Mouse (Mus musculus) CH12.LX (cell line): ENCODE data around the gene BC003965. TPM values are rescaled to one million over a fixed set of nuclear protein-coding genes. Genes with fewer than 3 reads are reported as not detected.
A peak's percentile ranks its signal among the peaks of the same experiment; 100 is the strongest.

Experiments used
- DNase-seq: peaks from one replicate; pipeline ENCODE4 v3.0.0-alpha.2; 2013; ENCODE audit errors: extremely low read depth
- H3K27ac ChIP-seq: 2 replicates; pipeline ENCODE4 v1.5.1; 2012; ENCODE audit warnings: low read depth, mild to moderate bottlenecking, control low read depth, moderate library complexity; ENCODE audit not compliant: insufficient read depth
- H3K27me3 ChIP-seq: replicated peaks from 2 replicates; pipeline ENCODE3; 2012; ENCODE audit warnings: inconsistent platforms
- H3K36me3 ChIP-seq, 2 experiments: replicated peaks in 1 of 2; 2 replicates each; pipeline versions ENCODE3 to v1.6.1; 2012; ENCODE audit warnings: inconsistent platforms in 1 of 2, low read length in 1 of 2, mild to moderate bottlenecking in 1 of 2, mixed read lengths in 1 of 2, moderate library complexity in 1 of 2; ENCODE audit not compliant: control insufficient read depth in 1 of 2, insufficient read depth in 1 of 2
- H3K4me1 ChIP-seq, 2 experiments: 2 replicates each; pipeline ENCODE4 v1.6.1; 2012; ENCODE audit warnings: inconsistent platforms in 1 of 2, moderate library complexity in 1 of 2; ENCODE audit not compliant: insufficient read depth in 2 of 2, control insufficient read depth in 1 of 2
- H3K4me2 ChIP-seq: 2 replicates; pipeline ENCODE4 v1.6.1; 2012; ENCODE audit warnings: low read depth, mild to moderate bottlenecking, control low read depth; ENCODE audit not compliant: poor library complexity, insufficient read depth, severe bottlenecking
- H3K4me3 ChIP-seq, 3 experiments: fragments of 150-350 bp in 1 of 3; sonication (generic) in 1 of 3; replicated peaks in 1 of 3; 2 replicates each; pipeline versions ENCODE3 to v1.5.1; 2011 to 2012; ENCODE audit warnings: low read depth in 2 of 3, low read length in 2 of 3, mild to moderate bottlenecking in 2 of 3, moderate library complexity in 2 of 3, control low read depth in 1 of 3, improper control_type of control experiment in 1 of 3, inconsistent platforms in 1 of 3, mixed read lengths in 1 of 3; ENCODE audit not compliant: poor library complexity in 1 of 3
- H3K79me2 ChIP-seq: replicated peaks from 2 replicates; pipeline ENCODE4 v1.6.1; 2012; ENCODE audit warnings: mild to moderate bottlenecking, moderate library complexity; ENCODE audit not compliant: control insufficient read depth, poor library complexity, insufficient read depth, severe bottlenecking; ENCODE audit errors: extremely low read depth
- H3K9ac ChIP-seq: 2 replicates; pipeline ENCODE4 v1.6.1; 2012; ENCODE audit warnings: low read depth, mild to moderate bottlenecking, control low read depth, moderate library complexity; ENCODE audit not compliant: insufficient read depth
- H3K9me3 ChIP-seq: replicated peaks from 2 replicates; pipeline ENCODE3; 2012; ENCODE audit warnings: low read length, inconsistent platforms, mixed read lengths
- CHD1 ChIP-seq: IDR thresholded peaks from 2 replicates; pipeline ENCODE4 v1.6.1; 2012; ENCODE audit warnings: low read depth, low read length, improper control_type of control experiment, inconsistent platforms
- CTCF ChIP-seq, 2 experiments: IDR thresholded peaks in 1 of 2; conservative IDR thresholded peaks in 1 of 2; 2 replicates each; pipeline ENCODE4 v1.5.1; 2011 to 2012; ENCODE audit warnings: low read depth in 2 of 2, low read length in 2 of 2, improper control_type of control experiment in 1 of 2, inconsistent platforms in 1 of 2, mild to moderate bottlenecking in 1 of 2, moderate library complexity in 1 of 2
- ELF1 ChIP-seq: IDR thresholded peaks from 2 replicates; pipeline ENCODE4 v1.6.1; 2014; ENCODE audit warnings: low read depth, mild to moderate bottlenecking, inconsistent platforms, low read length, improper control_type of control experiment
- ETS1 ChIP-seq: conservative IDR thresholded peaks from 2 replicates; pipeline ENCODE4 v1.6.1; 2012; ENCODE audit warnings: low read depth, mild to moderate bottlenecking, inconsistent platforms, low read length, improper control_type of control experiment, moderate library complexity
- IRF4 ChIP-seq: IDR thresholded peaks from 2 replicates; pipeline ENCODE4 v1.6.1; 2014; ENCODE audit warnings: low read depth, mild to moderate bottlenecking, inconsistent platforms, low read length, improper control_type of control experiment
- MAZ ChIP-seq: IDR thresholded peaks from 2 replicates; pipeline ENCODE4 v1.6.1; 2012; ENCODE audit warnings: low read depth, mild to moderate bottlenecking, inconsistent platforms, low read length, improper control_type of control experiment, moderate library complexity
- MEF2A ChIP-seq: IDR thresholded peaks from 2 replicates; pipeline ENCODE4 v1.6.1; 2014; ENCODE audit warnings: low read depth, mild to moderate bottlenecking, inconsistent platforms, low read length, improper control_type of control experiment, borderline replicate concordance
- MXI1 ChIP-seq: IDR thresholded peaks from 2 replicates; pipeline ENCODE4 v1.6.1; 2011; ENCODE audit warnings: mild to moderate bottlenecking, low read depth, low read length, improper control_type of control experiment
- NRF1 ChIP-seq: IDR thresholded peaks from 2 replicates; pipeline ENCODE4 v1.6.1; 2014; ENCODE audit warnings: low read depth, mild to moderate bottlenecking, inconsistent platforms, low read length, improper control_type of control experiment, moderate library complexity
- PAX5 ChIP-seq: IDR thresholded peaks from 2 replicates; pipeline ENCODE4 v1.6.1; 2012; ENCODE audit warnings: low read length, inconsistent platforms, mixed read lengths
- SIN3A ChIP-seq: IDR thresholded peaks from 2 replicates; pipeline ENCODE4 v1.6.1; 2012; ENCODE audit warnings: low read length, improper control_type of control experiment, inconsistent platforms
- UBTF ChIP-seq: IDR thresholded peaks from 2 replicates; pipeline ENCODE4 v1.6.1; 2012; ENCODE audit warnings: low read depth, mild to moderate bottlenecking, inconsistent platforms, low read length, improper control_type of control experiment, moderate library complexity
- USF1 ChIP-seq: IDR thresholded peaks from 2 replicates; pipeline ENCODE4 v1.6.1; 2014; ENCODE audit warnings: low read depth, mild to moderate bottlenecking, inconsistent platforms, low read length, improper control_type of control experiment
- USF2 ChIP-seq: conservative IDR thresholded peaks from 2 replicates; pipeline ENCODE4 v1.6.1; 2011; ENCODE audit warnings: low read depth, low read length, improper control_type of control experiment
- ZMIZ1 ChIP-seq: IDR thresholded peaks from 2 replicates; pipeline ENCODE4 v1.6.1; 2012; ENCODE audit warnings: low read depth, mild to moderate bottlenecking, inconsistent platforms, low read length, improper control_type of control experiment
- dilution Hi-C: fragments of 300-500 bp; cut with MboI; formaldehyde crosslinking; loops from 2 replicates; pipeline ENCODE4 v1.14.3; 2020; ENCODE audit warnings: low sequenced_read_pairs; ENCODE audit not compliant: extremely low pct_unique_long_range_greater_than_20kb, extremely low pct_ligation_motif_present
- in situ Hi-C: fragments of 300-500 bp; cut with MboI; formaldehyde crosslinking; loops from 3 replicates; pipeline ENCODE4 v1.14.3; 2019; ENCODE audit warnings: low sequenced_read_pairs, low pct_ligation_motif_present, low pct_unique_long_range_greater_than_20kb, mixed read lengths
- polyA plus RNA-seq: library from polyadenylated mRNA; unstranded; fragments of >175 nt; gene quantifications from 2 replicates; pipeline ENCODE4 v1.2.1, GENCODE M21; 2012; ENCODE audit warnings: low read depth; ENCODE audit not compliant: insufficient read length
- total RNA-seq, 2 experiments: library from RNA; depleted of rRNA; stranded (reverse); fragments of 300-350 nt in 1 of 2; fragments of >200 nt in 1 of 2; gene quantifications; 2 replicates each; pipeline ENCODE4 v1.2.3; 2012 to 2014

Gene BC003965
- total and polyA plus RNA-seq, 3 experiments: 18.7 to 24.9 (median 24.7) TPM

DNA sequence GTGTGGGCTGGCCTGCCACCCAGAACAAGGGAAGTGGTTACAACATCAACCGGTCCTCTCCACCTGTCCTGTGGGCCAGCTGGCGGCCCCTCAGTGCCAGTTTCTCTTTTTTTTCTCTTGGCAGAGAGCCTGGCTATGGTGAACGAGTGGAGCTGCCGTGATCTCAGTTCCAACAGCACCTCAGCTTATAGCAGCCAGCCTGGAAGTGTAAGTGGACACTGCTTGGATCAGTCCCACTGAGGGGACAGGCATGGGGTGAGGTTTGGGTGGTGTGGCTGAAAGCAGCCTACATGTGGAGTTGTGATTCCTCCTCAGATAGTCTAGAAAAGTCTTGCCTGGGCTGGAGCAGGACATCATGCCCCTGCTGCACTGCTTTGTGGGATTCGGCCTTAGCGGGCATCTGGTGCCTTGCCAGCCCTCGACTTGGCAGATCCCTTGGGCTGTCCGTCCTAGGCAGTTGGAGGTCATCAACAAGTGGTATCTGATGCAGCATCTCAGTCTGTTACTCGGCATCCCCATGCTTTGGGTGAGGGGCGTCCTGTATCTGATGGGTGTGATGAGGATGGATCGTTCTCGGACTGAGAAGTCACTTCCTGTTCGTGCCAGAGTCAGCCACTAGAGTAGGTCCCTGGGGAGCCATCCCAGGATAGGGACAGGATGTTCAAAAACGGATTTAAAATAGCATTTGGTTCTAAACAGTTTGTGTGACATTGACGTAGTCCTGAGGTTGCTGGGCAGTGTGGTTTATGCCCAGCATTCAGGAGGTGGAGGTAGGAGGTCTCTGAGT is 26.5 kb downstream of the BC003965 start:
- dilution Hi-C loops (no loop called here), in situ Hi-C loops (no loop called here)
- H3K4me2 ChIP-seq: no peak overlapping the region
- no peak overlapping the region for H3K27ac ChIP-seq
- H3K4me3 ChIP-seq: no peak overlapping the region
- H3K79me2 ChIP-seq: no peaks in the 10 kb centered on the region
- H3K4me1 ChIP-seq: peaks cover 4 to 16% of the 10 kb centered on the region in 2 experiments; a peak in 2 of 4 replicates
- H3K9ac ChIP-seq: no peak overlapping the region
- H3K9me3 ChIP-seq: no peaks in the 10 kb centered on the region
- TF ChIP-seq PAX5 (no peak), NRF1 (no peak), CTCF (conservative IDR thresholded peaks at IDR 0.05 in 1 of 2, IDR thresholded peaks at IDR 0.05 in 1 of 2; ENCODE audit: low read depth in 2 of 2, low read length in 2 of 2) (no peak), IRF4 (no peak), MAZ (no peak), MXI1 (no peak), SIN3A (no peak), ETS1 (no peak), MEF2A (no peak), ELF1 (no peak), USF1 (no peak), UBTF (no peak), ZMIZ1 (no peak), CHD1 (no peak)
- peak; percentile 50 for DNase-seq
- peaks cover 72 to 92% of the 10 kb centered on the region in 2 experiments for H3K36me3 ChIP-seq
- H3K27me3 ChIP-seq: no peaks in the 10 kb centered on the region

DNA sequence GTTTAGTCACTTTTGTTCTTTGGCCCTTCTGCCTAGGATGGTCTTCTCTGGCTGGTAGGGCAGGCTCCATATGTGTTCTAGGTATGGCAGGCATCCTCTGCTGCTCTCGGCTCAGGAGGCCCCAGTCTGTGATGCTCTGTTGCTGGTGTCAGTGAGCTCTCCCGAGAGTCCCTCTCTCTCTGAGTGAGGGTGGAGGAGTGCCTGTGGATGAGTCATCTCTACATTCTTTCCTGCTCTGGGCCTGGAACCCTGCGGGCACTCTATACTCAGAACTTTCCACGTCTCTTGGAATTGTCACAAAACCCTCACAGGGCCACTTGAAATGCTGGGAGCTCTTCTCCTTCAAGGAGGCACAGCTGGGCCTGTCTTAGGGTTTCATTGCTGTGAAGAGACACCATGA is 27.4 kb downstream of the BC003965 start:
- peaks cover 4 to 16% of the 10 kb centered on the region in 2 experiments; a peak in 2 of 4 replicates for H3K4me1 ChIP-seq
- no peak for TF ChIP-seq USF2
- in situ Hi-C loops (no loop called here), dilution Hi-C loops (no loop called here)
- DNase-seq: no peak
- H3K36me3 ChIP-seq: peaks cover 73 to 91% of the 10 kb centered on the region in 2 experiments
- no peaks in the 10 kb centered on the region for H3K9me3 ChIP-seq
- H3K4me2 ChIP-seq: no peak overlapping the region
- H3K27me3 ChIP-seq: no peaks in the 10 kb centered on the region
- H3K79me2 ChIP-seq: no peaks in the 10 kb centered on the region
- H3K27ac ChIP-seq: no peak overlapping the region
- H3K4me3 ChIP-seq: no peak overlapping the region
- no peak overlapping the region for H3K9ac ChIP-seq
